Mouse (Mus musculus) CH12F3 (cell line): ENCODE measurements around the gene Mfsd12.

ENCODE experiments used
- in situ Hi-C: fragments of 300-500 bp; cut with MboI; formaldehyde crosslinking; loops from 2 replicates; pipeline ENCODE4 v1.14.3; 2020; ENCODE audit warnings: low sequenced_read_pairs

Gene Mfsd12

GRCm38 (mm10) chr10:81351678-81352291 lies 5.5 kb upstream of the Mfsd12 start:
- in situ Hi-C loops: no loop called here

GRCm38 (mm10) chr10:81354738-81355477 lies 2.4 kb upstream of the Mfsd12 start:
- in situ Hi-C loops: no loop called here

GRCm38 (mm10) chr10:81355533-81355932 lies 1.8 kb upstream of the Mfsd12 start:
- in situ Hi-C loops: no loop called here

GRCm38 (mm10) chr10:81356352-81356990 lies 820 bp upstream of the Mfsd12 start:
- in situ Hi-C loops: no loop called here

GRCm38 (mm10) chr10:81358209-81358608 lies 918 bp downstream of the Mfsd12 start:
- in situ Hi-C loops: no loop called here

GRCm38 (mm10) chr10:81358841-81359240 lies 1.6 kb downstream of the Mfsd12 start:
- in situ Hi-C loops: no loop called here

GRCm38 (mm10) chr10:81360721-81361120 lies 3.4 kb downstream of the Mfsd12 start:
- in situ Hi-C loops: no loop called here

- in situ Hi-C loops: no loop called here
Observed at GRCm38 (mm10) chr10:81362336-81362949, 5.2 kb downstream of the Mfsd12 start.

- in situ Hi-C loops: no loop called here
Observed at GRCm38 (mm10) chr10:81363436-81364346, 6.4 kb downstream of the Mfsd12 start.

- in situ Hi-C loops: no loop called here
Observed at GRCm38 (mm10) chr10:81364666-81365065, 7.4 kb downstream of the Mfsd12 start.

- in situ Hi-C loops: no loop called here
Observed at GRCm38 (mm10) chr10:81365073-81365472, 7.8 kb downstream of the Mfsd12 start.

GRCm38 (mm10) chr10:81365672-81366476 lies 8.6 kb downstream of the Mfsd12 start, which contains the start of gene 4930404N11Rik:
TSS of gene 4930404N11Rik (minus strand) at chr10:81365816.
- in situ Hi-C loops: no loop called here

- in situ Hi-C loops: no loop called here
Observed at GRCm38 (mm10) chr10:81366477-81367206, 9.4 kb downstream of the Mfsd12 start.

- in situ Hi-C loops: no loop called here
Observed at GRCm38 (mm10) chr10:81367207-81367495, 9.9 kb downstream of the Mfsd12 start.

- in situ Hi-C loops: no loop called here
Observed at GRCm38 (mm10) chr10:81375322-81375721, 18.0 kb downstream of the Mfsd12 start.

- in situ Hi-C loops: no loop called here
Observed at GRCm38 (mm10) chr10:81376561-81377361, 19.5 kb downstream of the Mfsd12 start.

- in situ Hi-C loops: no loop called here
Observed at GRCm38 (mm10) chr10:81377362-81377664, 20.0 kb downstream of the Mfsd12 start.

- in situ Hi-C loops: no loop called here
Observed at GRCm38 (mm10) chr10:81377793-81378552, 20.7 kb downstream of the Mfsd12 start, which contains the start of gene Fzr1. TSS of gene Fzr1 (minus strand) at chr10:81378516.
